Mouse (Mus musculus): ENCODE data around the gene Slc31a1. TPM values are rescaled to one million over a fixed set of nuclear protein-coding genes. Genes with fewer than 3 reads are reported as not detected.

Gene Slc31a1
- 41.2 and 45.5 TPM in 2 replicates for polyA plus RNA-seq (2014; fragmentation: Nextera tagmentation; extraction: Ambion mirVana)

GRCm38 (mm10) chr4:62360088-62360804 lies at the start of gene Slc31a1, which contains the start of gene Fkbp15:
TSS of gene Slc31a1 (plus strand) at chr4:62360727.
TSS of gene Fkbp15 (minus strand) at chr4:62360548.
- peaks cover 11% of the 10 kb centered on the region for H3K4me1 ChIP-seq (ENCODE audit: control insufficient read depth, insufficient read depth, low read length)
- peak within 1 kb of the TSS; percentile 58 for H3K27ac ChIP-seq (ENCODE audit: low read length)
- H3K9me3 ChIP-seq (ENCODE audit: control insufficient read depth, low read depth, low read length), result no peaks in the 10 kb centered on the region
- peak within 1 kb of the TSS; percentile 79 for H3K9ac ChIP-seq (replicated peaks; ENCODE audit: low read depth, low read length)
- WGBS, result under 1% methylated on average over 51 of the region's 51 CpGs
- peak within 1 kb of the TSS; percentile 51 for H3K4me3 ChIP-seq (ENCODE audit: low read depth, low read length)
- no peaks in the 10 kb centered on the region for H3K27me3 ChIP-seq (ENCODE audit: control insufficient read depth, insufficient read depth, low read length)
- ATAC-seq (ENCODE audit: insufficient number of reproducible peaks, insufficient read depth, low FRiP score, low read depth), result peak; percentile 100
- no peaks in the 10 kb centered on the region for H3K36me3 ChIP-seq (ENCODE audit: control insufficient read depth, insufficient read depth, low read length)
- H3K4me2 ChIP-seq (replicated peaks; ENCODE audit: low read depth, low read length), result peak within 1 kb of the TSS; percentile 55

DNA sequence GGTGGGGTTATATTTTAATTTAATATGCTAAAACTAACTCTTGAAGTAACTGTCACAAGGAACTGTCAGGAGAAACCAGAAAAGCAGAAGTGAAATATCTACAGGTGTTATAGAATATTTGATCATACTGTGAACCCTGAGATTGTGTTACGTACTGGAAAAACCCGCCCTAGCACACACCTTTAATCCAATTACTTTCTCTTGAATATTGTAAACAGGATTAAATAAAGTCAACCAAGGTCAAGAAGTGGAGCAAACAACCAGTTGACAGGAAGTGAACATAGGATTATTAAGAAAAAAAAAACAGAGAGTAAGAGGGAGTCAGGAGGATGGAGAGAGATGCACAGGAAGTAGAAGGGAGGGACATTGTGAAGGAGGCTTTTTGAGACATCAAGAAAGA lies 47.7 kb upstream of the Slc31a1 start:
- H3K4me3 ChIP-seq (ENCODE audit: low read depth, low read length), result no peak overlapping the region
- peaks cover 24% of the 10 kb centered on the region for H3K36me3 ChIP-seq (ENCODE audit: control insufficient read depth, insufficient read depth, low read length)
- H3K9me3 ChIP-seq (ENCODE audit: control insufficient read depth, low read depth, low read length), result no peaks in the 10 kb centered on the region
- no peaks in the 10 kb centered on the region for H3K4me1 ChIP-seq (ENCODE audit: control insufficient read depth, insufficient read depth, low read length)
- H3K9ac ChIP-seq (replicated peaks; ENCODE audit: low read depth, low read length), result no peak overlapping the region
- H3K27me3 ChIP-seq (ENCODE audit: control insufficient read depth, insufficient read depth, low read length), result no peaks in the 10 kb centered on the region
- WGBS, result 93% methylated on average over 2 of the region's 2 CpGs
- H3K4me2 ChIP-seq (replicated peaks; ENCODE audit: low read depth, low read length), result no peak overlapping the region
- H3K27ac ChIP-seq (ENCODE audit: low read length), result no peak overlapping the region
- ATAC-seq (ENCODE audit: insufficient number of reproducible peaks, insufficient read depth, low FRiP score, low read depth), result no peak

GRCm38 (mm10) chr4:62313641-62314211 lies 46.8 kb upstream of the Slc31a1 start:
- ATAC-seq (ENCODE audit: insufficient number of reproducible peaks, insufficient read depth, low FRiP score, low read depth), result no peak
- WGBS, result 87% methylated on average over 9 of the region's 9 CpGs
- no peak overlapping the region for H3K4me2 ChIP-seq (replicated peaks; ENCODE audit: low read depth, low read length)
- no peaks in the 10 kb centered on the region for H3K4me1 ChIP-seq (ENCODE audit: control insufficient read depth, insufficient read depth, low read length)
- H3K9ac ChIP-seq (replicated peaks; ENCODE audit: low read depth, low read length), result no peak overlapping the region
- no peak overlapping the region for H3K27ac ChIP-seq (ENCODE audit: low read length)
- H3K36me3 ChIP-seq (ENCODE audit: control insufficient read depth, insufficient read depth, low read length), result peaks cover 21% of the 10 kb centered on the region
- H3K27me3 ChIP-seq (ENCODE audit: control insufficient read depth, insufficient read depth, low read length), result no peaks in the 10 kb centered on the region
- no peaks in the 10 kb centered on the region for H3K9me3 ChIP-seq (ENCODE audit: control insufficient read depth, low read depth, low read length)
- H3K4me3 ChIP-seq (ENCODE audit: low read depth, low read length), result no peak overlapping the region

- H3K4me2 ChIP-seq (replicated peaks; ENCODE audit: low read depth, low read length), result no peak overlapping the region
- H3K27me3 ChIP-seq (ENCODE audit: control insufficient read depth, insufficient read depth, low read length), result no peaks in the 10 kb centered on the region
- no peak overlapping the region for H3K9ac ChIP-seq (replicated peaks; ENCODE audit: low read depth, low read length)
- H3K36me3 ChIP-seq (ENCODE audit: control insufficient read depth, insufficient read depth, low read length), result peaks cover 21% of the 10 kb centered on the region
- ATAC-seq (ENCODE audit: insufficient number of reproducible peaks, insufficient read depth, low FRiP score, low read depth), result no peak
- no peak overlapping the region for H3K4me3 ChIP-seq (ENCODE audit: low read depth, low read length)
- no peaks in the 10 kb centered on the region for H3K9me3 ChIP-seq (ENCODE audit: control insufficient read depth, low read depth, low read length)
- H3K27ac ChIP-seq (ENCODE audit: low read length), result no peak overlapping the region
- no peaks in the 10 kb centered on the region for H3K4me1 ChIP-seq (ENCODE audit: control insufficient read depth, insufficient read depth, low read length)
- WGBS, result 89% methylated on average over 3 of the region's 3 CpGs
Observed at GRCm38 (mm10) chr4:62314516-62314915, 46.0 kb upstream of the Slc31a1 start.

DNA sequence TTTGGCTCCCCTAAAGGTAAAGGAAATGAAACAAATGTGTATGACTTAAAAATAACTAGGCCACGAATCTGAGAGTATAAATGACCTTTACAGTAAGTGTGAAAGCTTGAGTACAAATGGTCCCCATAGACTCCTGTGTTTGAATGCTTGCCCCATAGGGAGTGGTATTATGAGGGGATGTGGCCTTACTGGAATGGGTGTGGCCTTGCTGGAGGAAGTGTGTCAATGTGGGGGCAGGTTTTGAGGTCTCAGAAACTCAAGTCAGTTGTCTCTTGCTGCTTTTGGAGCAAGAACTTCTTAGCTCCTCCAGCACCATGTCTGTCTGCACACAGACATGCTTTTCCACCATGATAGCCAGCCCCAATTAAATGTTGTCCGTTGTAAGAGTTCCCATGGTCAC lies 44.1 kb upstream of the Slc31a1 start:
- Histone ChIP-seq H3K27me3 (ENCODE audit: control insufficient read depth, insufficient read depth, low read length) (no peaks in the 10 kb centered on the region), H3K36me3 (ENCODE audit: control insufficient read depth, insufficient read depth, low read length) (peaks cover 24% of the 10 kb centered on the region), H3K27ac (ENCODE audit: low read length) (no peak overlapping the region), H3K4me1 (ENCODE audit: control insufficient read depth, insufficient read depth, low read length) (no peaks in the 10 kb centered on the region), H3K9me3 (ENCODE audit: control insufficient read depth, low read depth, low read length) (no peaks in the 10 kb centered on the region), H3K9ac (replicated peaks; ENCODE audit: low read depth, low read length) (no peak overlapping the region), H3K4me2 (replicated peaks; ENCODE audit: low read depth, low read length) (no peak overlapping the region), H3K4me3 (ENCODE audit: low read depth, low read length) (no peak overlapping the region)
- WGBS, result 86% methylated on average over 2 of the region's 2 CpGs
- ATAC-seq (ENCODE audit: insufficient number of reproducible peaks, insufficient read depth, low FRiP score, low read depth), result no peak

- Histone ChIP-seq H3K27ac (ENCODE audit: low read length) (no peak overlapping the region), H3K9ac (replicated peaks; ENCODE audit: low read depth, low read length) (no peak overlapping the region), H3K4me3 (ENCODE audit: low read depth, low read length) (no peak overlapping the region), H3K36me3 (ENCODE audit: control insufficient read depth, insufficient read depth, low read length) (peaks cover 30% of the 10 kb centered on the region), H3K4me1 (ENCODE audit: control insufficient read depth, insufficient read depth, low read length) (no peaks in the 10 kb centered on the region), H3K9me3 (ENCODE audit: control insufficient read depth, low read depth, low read length) (no peaks in the 10 kb centered on the region), H3K4me2 (replicated peaks; ENCODE audit: low read depth, low read length) (no peak overlapping the region), H3K27me3 (ENCODE audit: control insufficient read depth, insufficient read depth, low read length) (no peaks in the 10 kb centered on the region)
- WGBS, result 63% methylated on average over 1 of the region's 1 CpGs
- no peak for ATAC-seq (ENCODE audit: insufficient number of reproducible peaks, insufficient read depth, low FRiP score, low read depth)
Observed at GRCm38 (mm10) chr4:62318294-62318693, 42.2 kb upstream of the Slc31a1 start.

- ATAC-seq (ENCODE audit: insufficient number of reproducible peaks, insufficient read depth, low FRiP score, low read depth), result no peak
- WGBS, result 92% methylated on average over 3 of the region's 3 CpGs
Observed at GRCm38 (mm10) chr4:62322684-62323083, 37.8 kb upstream of the Slc31a1 start.

DNA sequence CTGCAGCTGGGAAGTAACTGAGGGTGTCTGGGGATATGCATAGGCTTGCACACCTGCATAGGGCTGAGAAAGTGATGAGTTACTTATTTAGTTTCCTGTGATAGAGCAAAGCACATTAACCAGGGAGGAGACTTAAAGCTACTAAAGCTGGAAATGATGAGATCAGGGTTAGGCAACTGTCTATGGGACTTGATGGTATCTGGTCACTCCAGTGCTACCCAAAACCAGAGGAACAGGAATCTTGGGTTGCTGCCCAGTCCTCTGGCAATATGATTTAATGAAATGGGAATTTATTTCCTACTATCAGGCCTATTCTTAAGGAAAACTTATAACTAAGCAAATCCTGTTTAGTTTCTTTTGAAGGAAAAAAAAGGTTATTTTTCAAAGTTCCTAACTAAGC lies 34.4 kb upstream of the Slc31a1 start:
- H3K27me3 ChIP-seq (ENCODE audit: control insufficient read depth, insufficient read depth, low read length), result no peaks in the 10 kb centered on the region
- no peaks in the 10 kb centered on the region for H3K9me3 ChIP-seq (ENCODE audit: control insufficient read depth, low read depth, low read length)
- no peaks in the 10 kb centered on the region for H3K4me1 ChIP-seq (ENCODE audit: control insufficient read depth, insufficient read depth, low read length)
- ATAC-seq (ENCODE audit: insufficient number of reproducible peaks, insufficient read depth, low FRiP score, low read depth), result no peak
- peaks cover 39% of the 10 kb centered on the region for H3K36me3 ChIP-seq (ENCODE audit: control insufficient read depth, insufficient read depth, low read length)
- no peak overlapping the region for H3K4me3 ChIP-seq (ENCODE audit: low read depth, low read length)
- no peak overlapping the region for H3K9ac ChIP-seq (replicated peaks; ENCODE audit: low read depth, low read length)
- no peak overlapping the region for H3K4me2 ChIP-seq (replicated peaks; ENCODE audit: low read depth, low read length)
- H3K27ac ChIP-seq (ENCODE audit: low read length), result no peak overlapping the region

More at GRCm38 (mm10) chr4:62322684-62323083, 37.8 kb upstream of the Slc31a1 start:
- Histone ChIP-seq H3K4me1 (ENCODE audit: control insufficient read depth, insufficient read depth, low read length) (no peaks in the 10 kb centered on the region), H3K4me2 (replicated peaks; ENCODE audit: low read depth, low read length) (no peak overlapping the region), H3K4me3 (ENCODE audit: low read depth, low read length) (no peak overlapping the region), H3K9me3 (ENCODE audit: control insufficient read depth, low read depth, low read length) (no peaks in the 10 kb centered on the region), H3K9ac (replicated peaks; ENCODE audit: low read depth, low read length) (no peak overlapping the region), H3K27me3 (ENCODE audit: control insufficient read depth, insufficient read depth, low read length) (no peaks in the 10 kb centered on the region), H3K27ac (ENCODE audit: low read length) (no peak overlapping the region), H3K36me3 (ENCODE audit: control insufficient read depth, insufficient read depth, low read length) (peaks cover 39% of the 10 kb centered on the region)

Measured in stomach, embryonic 14.5 days (tissue).